Mouse (Mus musculus): ENCODE results near the gene Ubl7.
"Not testable (repeated sequence)": the region's sequence is repeated elsewhere in the genome, so short reads cannot be mapped to it uniquely, and the experiment has no call there.

Ubl7 gene

GRCm38 (mm10) chr9:57910254-57911160, at the start of gene Ubl7:
Gene Ubl7 (plus strand): TSS chr9:57910979.
- peak; percentile 93 for DNase-seq (ENCODE audit: low read depth)

DNA sequence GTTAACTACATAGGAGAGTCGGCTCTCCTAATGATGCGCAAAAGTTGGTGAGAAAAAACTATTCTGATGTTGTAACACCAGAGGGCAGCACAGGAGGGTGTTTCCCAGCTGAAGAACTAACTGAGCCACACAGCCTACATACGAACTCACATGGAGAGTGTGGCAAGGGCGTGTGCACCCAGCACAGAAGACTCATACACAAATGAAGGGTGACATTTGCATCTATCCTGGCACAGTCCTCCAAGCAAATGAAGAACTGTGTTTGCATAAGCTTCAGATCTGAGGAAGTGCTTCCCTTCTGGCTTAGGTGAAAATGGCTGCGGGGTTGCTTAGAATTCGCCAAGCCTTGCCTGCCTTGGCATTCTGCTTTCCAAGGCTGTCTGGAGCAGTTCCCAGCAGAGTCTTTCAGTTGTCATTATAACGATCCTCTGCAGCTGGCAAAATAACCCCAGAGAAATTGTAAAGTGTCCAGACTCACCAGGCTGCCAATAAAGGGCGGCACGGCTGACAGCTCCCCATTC, 48.8 kb upstream of the Ubl7 start:
- peak; percentile 65 for DNase-seq (ENCODE audit: low read depth)

DNA sequence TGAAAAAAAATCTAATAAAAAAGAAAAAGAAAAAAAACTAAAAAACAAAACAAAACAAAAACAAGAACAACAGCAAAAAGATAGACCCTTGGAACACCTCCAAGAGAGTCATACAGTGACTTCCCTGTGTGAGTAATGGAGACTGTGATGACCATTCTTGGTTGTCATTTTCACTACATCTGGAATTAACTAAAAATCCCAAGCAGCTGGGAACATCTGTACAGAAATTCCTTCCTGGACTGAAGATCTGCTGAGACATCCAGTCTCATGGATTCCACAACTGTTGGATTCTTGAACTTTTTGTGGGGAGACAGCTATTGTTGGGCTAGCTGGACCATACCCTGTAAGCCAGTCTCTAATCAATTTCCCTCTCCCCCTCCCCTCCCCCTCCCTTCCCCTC, 46.4 kb upstream of the Ubl7 start:
- DNase-seq (ENCODE audit: low read depth) = peak; percentile 16

GRCm38 (mm10) chr9:57866530-57866929, 44.2 kb upstream of the Ubl7 start:
- DNase-seq (ENCODE audit: low read depth) = no peak

DNA sequence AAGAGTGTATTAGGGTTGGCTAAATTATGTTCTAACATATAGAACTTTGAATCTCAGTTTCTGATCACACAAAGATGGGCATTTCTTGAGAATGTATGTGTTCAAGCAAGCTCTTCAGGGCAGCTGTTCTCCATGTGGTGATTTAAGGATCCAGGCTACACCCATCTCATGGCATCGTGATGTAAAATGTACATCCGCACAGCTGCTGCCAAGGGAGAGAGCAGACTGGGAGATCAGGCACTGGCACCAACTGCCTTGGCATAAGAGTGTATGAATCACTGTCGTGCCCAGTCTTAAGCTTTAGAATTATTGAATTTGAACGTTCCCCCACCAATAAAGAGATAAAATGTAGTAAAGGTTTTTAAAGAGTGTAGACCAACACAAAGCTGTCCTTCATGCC, 43.5 kb upstream of the Ubl7 start:
- no peak for DNase-seq (ENCODE audit: low read depth)

DNA sequence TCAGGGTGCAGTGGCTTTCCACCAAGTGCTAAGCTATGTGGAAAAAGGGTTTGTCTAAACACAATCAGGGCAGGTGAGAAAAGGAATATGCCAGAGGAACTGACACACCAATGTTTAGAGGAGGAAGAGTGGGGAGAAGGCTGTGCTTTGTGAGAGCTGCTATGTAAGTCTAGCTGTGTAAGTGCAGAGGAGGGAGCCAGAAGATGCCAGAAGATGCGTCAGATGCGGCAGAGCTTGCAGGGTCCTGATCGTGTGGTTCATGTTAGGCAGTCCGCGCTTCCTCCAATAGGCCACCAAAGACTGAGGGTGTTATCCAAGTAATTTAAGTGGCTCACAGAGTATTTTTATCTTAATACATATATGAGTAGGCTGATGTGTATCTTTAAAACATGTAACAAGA, 42.9 kb upstream of the Ubl7 start:
- no peak for DNase-seq (ENCODE audit: low read depth)

- no peak for DNase-seq (ENCODE audit: low read depth)
These were observed 42.0 kb upstream of the Ubl7 start for GRCm38 (mm10) chr9:57868767-57869166.

GRCm38 (mm10) chr9:57870273-57870816, 40.4 kb upstream of the Ubl7 start:
- peak; percentile 44 for DNase-seq (ENCODE audit: low read depth)

- peak; percentile 15 for DNase-seq (ENCODE audit: low read depth)
These were observed 36.6 kb upstream of the Ubl7 start for GRCm38 (mm10) chr9:57874134-57874533.

DNA sequence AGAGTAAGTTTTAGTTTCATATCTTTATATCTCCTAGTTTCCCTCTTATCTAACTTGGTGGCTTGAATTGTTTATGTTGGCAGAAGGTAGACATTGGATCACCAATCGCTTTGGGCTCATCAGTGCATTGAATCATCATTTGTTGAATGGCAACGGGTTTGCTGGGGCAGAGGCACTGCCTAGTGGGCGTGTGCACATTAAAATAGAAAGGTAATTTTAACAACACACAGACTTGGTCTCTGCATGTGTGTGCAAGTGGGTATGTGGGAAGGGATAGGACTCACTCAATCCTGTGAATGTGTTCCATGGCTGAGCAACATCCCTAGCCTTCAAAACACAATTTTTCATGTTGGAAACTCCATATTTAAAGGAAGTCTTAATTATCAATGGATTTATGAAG, 35.8 kb upstream of the Ubl7 start:
- no peak for DNase-seq (ENCODE audit: low read depth)

GRCm38 (mm10) chr9:57879213-57879612, 31.6 kb upstream of the Ubl7 start:
- no peak for DNase-seq (ENCODE audit: low read depth)

GRCm38 (mm10) chr9:57880278-57880677, 30.5 kb upstream of the Ubl7 start:
- DNase-seq (ENCODE audit: low read depth) = no peak

DNA sequence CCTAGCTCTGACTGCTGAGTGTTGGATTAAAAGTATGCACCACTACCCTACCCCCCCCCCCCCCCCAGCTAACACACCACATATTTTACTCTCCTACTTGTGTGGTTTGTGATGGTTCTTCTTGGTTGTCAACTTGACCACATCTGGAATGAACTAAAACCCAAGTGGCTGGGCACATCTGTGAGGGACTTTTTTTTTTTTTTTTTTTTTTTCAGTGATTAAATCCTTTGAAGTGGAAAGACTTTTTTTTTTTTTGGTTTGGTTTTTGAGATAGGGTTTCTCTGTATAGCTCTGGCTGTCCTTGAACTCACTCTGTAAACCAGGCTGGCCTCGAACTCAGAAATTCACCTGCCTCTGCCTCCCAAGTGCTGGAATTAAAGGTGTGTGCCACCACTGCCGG, 29.0 kb upstream of the Ubl7 start:
- not testable (repeated sequence) for DNase-seq (ENCODE audit: low read depth)

DNA sequence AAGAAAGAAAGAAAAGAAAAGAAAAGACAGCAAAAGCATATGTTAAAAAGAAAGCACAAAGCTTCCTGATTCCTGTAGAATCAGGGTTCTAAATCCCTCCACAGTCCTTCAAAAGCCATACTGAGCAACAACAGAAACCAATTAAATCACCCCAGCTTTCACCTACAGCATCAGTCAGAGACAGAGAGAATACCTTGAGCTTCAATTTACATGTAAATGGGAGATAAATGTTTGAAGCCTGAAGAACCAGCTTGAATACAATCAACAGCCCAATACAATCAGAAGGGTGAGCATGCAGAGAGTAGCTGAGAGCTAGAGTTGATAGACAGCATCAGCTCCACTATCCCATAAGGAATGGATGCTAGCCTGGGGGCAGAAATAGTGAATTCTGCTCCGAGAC, 27.4 kb upstream of the Ubl7 start:
- no peak for DNase-seq (ENCODE audit: low read depth)

- DNase-seq (ENCODE audit: low read depth) = no peak
These were observed 22.7 kb upstream of the Ubl7 start for GRCm38 (mm10) chr9:57888119-57888518.

DNA sequence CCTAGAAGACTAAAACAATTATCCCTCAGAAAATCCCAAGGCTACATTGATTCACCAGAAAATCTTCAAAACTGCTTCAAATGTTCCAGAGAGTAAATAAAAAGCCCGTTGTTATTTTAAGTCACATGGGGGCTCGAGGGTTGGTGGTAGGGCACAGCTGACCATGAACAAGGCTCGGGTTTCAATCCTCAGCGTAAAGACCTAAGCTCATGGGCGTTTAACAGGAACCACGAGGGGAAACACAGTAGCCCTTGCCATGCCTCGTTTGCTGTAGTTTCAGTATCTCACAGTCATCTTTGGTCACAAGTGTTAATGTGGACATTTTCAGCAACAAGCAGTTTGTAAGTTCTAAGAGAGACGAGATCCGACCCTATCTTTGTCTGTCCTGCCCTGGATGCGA, 10.3 kb upstream of the Ubl7 start:
- no peak for DNase-seq (ENCODE audit: low read depth)

GRCm38 (mm10) chr9:57901197-57901596, 9.6 kb upstream of the Ubl7 start:
- DNase-seq (ENCODE audit: low read depth) = no peak

GRCm38 (mm10) chr9:57901601-57902000, 9.2 kb upstream of the Ubl7 start:
- no peak for DNase-seq (ENCODE audit: low read depth)

DNA sequence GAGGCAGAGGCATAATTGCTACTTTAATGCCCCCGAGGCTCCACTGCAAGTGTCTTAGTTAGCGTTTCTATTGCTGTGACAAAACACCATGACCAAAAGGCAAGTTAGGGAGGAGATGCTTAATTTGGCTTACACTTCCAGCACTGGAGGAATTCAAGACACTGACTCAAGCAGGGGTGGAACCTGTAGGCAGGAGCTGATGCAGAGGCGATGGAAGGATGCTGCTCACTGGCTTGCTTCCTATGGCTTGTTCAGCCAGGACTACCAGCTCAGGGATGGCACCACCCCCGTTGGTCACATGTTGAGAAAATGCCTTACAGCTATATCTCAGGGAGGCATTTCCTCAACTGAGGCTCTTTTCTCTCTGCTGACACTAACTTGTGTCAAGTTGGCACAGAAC, 8.6 kb upstream of the Ubl7 start:
- no peak for DNase-seq (ENCODE audit: low read depth)

DNA sequence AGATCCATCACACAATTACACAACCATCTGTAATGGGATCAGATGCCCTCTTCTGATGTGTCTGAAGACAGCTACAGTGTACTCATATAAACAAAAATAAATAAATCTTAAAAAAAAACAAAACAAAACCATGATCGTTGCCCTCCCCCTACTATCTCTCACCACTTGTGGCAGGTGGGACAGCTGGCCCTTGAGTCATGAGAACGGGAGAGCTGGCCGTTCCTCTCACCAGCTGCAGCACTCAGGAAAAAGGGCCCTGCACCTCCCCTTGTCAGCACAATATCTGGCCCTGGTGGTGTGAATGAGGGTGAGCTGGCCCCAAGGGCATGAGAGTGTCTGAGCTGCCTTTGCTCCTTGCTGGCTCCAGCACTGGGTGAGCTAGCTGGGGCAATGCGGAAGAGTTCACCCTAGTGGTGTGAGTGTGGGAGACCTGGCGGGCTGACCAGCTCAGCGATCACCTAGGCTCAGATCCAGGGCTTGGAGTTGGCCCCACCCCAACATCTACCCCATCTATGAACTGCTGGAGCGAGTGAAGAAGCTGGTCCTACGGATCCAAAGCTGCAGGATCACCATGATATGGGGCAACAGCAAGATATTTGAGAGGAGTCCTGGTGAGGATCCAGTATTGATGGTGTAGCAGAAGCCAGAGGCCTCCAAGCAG, 7.1 kb upstream of the Ubl7 start:
- no peak for DNase-seq (ENCODE audit: low read depth)

- no peak for DNase-seq (ENCODE audit: low read depth)
These were observed 6.5 kb upstream of the Ubl7 start for GRCm38 (mm10) chr9:57904250-57904644.

GRCm38 (mm10) chr9:57907206-57907605, 3.6 kb upstream of the Ubl7 start:
- DNase-seq (ENCODE audit: low read depth) = no peak

DNA sequence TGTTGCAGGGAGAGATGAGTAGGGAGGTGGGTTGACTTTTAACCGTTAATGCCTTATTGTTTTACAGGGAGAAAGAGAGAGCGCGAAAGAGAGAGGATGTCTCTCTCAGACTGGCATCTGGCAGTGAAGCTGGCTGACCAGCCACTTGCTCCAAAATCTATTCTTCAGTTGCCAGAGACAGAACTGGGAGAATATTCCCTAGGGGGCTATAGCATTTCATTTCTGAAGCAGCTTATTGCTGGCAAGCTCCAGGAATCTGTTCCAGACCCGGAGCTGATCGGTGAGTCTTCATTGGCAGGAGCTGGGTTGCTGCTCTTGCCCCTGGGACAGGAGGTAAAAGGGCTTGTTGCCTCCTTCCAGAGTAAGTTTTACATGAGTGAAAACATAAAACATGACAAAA, 1.8 kb downstream of the Ubl7 start:
- no peak for DNase-seq (ENCODE audit: low read depth)
